Mouse (Mus musculus) R1 (cell line): Measurements from ENCODE around the gene Nfatc3.
A peak's percentile ranks its signal among the peaks of the same experiment; 100 is the strongest.

Experiments
- DNase-seq: peaks from one replicate; pipeline ENCODE4 v3.0.0-alpha.2; 2018; ENCODE audit warnings: low read depth, low spot score

The Nfatc3 gene

GRCm38 (mm10) chr8:106146014-106146413 is 87.4 kb downstream of the Nfatc3 start:
- no peak for DNase-seq

DNA sequence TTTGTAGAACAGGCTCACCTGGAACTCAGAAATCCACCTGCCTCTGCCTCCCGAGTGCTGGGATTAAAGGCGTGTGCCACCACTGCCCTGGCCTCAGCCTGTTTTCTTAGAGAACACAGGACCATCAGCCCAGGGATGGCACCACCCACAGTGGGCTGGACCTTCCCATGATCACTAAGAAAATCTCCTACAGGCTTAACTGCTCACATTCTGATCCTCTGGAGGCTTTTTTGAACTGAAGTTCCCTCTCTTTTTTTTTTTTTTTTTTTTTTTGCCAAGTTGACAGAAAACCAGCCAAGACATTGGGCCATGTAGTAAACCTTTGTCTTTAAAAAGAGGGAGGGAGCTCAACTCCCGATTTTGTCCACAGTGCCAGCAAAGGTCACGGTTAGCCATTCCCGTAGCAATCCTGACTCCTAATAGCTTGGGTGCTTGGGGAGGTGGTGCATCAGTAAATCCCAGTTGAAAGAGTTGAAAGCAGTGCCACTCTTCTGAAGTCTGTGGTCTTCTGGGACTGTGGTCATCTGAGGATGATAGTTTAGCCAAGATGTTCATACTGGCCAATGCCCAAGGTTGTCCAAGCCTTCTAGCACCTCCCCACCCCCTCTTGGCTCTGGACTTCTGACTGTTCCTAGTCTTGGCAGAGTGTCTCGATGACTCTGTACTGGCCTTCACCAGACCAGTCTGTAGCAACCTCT is 89.4 kb downstream of the Nfatc3 start:
- no peak for DNase-seq

- DNase-seq = no peak
These were observed 90.4 kb downstream of the Nfatc3 start for GRCm38 (mm10) chr8:106149025-106149424.

GRCm38 (mm10) chr8:106149801-106150652 is 91.4 kb downstream of the Nfatc3 start, which contains the start of gene Pla2g15:
Gene Pla2g15 (plus strand): TSS chr8:106150399.
- peak; percentile 96 for DNase-seq

DNA sequence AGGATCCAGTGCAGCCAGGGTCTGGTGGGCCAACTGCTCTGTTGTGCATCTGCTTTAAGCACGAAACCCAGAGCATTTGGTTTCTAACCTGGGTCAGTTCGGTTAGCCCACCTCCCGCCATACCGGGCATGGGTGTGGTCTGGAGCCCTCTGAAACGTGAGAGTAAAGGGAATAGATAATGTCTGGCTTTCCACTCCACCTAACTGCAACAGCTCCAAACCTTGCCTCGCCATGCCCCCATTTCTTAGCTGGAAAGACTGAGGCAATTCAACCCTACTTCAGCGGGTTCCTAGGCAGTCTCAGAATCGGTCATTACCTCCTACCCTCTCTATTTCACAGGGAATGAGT is 92.0 kb downstream of the Nfatc3 start:
- DNase-seq = no peak

DNA sequence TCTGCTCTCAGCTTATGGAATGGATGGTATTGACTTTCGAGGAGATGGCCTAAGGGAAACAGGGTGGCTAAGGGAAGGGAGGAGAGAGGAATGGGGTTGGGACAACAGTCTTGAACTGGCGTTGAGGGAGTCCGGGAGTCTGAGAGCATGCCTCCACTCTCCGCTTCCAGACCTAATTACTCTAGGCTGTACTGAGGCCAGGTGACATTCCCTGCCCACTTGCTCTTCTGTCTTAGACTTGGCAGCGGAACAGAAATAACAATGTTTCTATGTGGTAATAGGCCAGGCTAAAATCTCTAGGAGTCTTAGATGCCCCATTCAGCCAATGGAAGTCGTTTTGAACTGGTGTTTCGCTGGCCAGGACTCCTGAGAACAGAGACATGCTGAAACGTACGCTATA is 92.4 kb downstream of the Nfatc3 start:
- DNase-seq = no peak

GRCm38 (mm10) chr8:106152876-106153275 is 94.2 kb downstream of the Nfatc3 start:
- DNase-seq = no peak

GRCm38 (mm10) chr8:106157419-106157818 is 98.8 kb downstream of the Nfatc3 start:
- no peak for DNase-seq

DNA sequence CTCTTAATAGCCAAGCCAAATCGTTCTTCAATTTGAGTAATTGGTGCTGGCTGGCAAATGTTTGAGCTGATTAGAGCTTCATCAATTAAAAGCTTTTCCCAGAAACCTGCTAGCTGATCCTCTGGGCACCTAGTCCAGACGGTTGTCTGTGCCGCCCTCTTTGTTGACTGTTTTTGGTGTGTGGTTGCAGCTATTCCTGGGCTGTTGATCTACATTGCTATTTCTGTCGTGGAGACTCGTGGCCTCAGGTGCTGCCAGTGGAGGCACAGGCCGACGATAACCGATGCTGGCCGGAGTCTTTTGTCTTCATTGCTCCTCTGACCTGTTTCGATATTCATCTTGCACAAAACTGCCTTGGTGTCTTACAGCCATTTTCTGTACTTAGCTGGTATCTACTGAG is 99.7 kb downstream of the Nfatc3 start:
- no peak for DNase-seq

DNA sequence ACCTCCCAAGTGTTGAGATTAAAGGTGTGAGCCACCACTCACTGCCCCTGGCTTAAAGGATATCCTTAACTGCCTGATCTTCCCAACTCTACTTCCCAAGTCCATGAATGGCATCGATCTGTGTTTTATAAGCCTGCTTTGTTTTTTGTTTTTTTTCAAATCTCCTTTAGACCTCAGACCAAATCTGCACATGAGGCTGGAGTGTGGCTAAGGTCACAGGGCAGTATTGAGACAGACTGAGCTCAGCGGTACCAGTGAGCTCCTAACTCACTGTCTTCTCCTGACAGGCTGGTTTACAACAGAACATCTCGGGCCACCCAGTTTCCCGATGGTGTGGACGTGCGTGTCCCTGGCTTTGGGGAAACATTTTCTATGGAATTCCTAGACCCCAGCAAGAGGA is 101.2 kb downstream of the Nfatc3 start:
- no peak for DNase-seq

- DNase-seq = no peak
These were observed 104.6 kb downstream of the Nfatc3 start for GRCm38 (mm10) chr8:106163251-106163650.

DNA sequence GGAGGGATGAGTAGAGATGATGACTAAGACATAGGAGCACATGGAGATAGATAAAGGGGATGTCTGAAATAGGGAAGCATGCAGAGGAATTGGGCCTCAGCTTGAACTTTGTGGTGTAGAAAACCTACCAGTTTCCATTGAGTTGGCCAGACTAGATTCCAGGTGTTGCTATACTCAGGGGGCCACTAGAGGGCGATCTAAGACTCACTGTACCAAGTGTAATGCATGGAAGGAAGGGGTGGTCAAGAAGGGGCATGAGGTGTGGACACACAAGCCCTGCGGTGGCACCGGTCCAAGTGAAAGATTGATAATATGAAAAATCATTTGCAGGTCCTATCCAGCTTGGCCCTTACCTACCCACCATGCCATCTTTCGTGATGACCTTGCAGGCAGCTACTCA is 106.8 kb downstream of the Nfatc3 start:
- DNase-seq = peak; percentile 73

DNA sequence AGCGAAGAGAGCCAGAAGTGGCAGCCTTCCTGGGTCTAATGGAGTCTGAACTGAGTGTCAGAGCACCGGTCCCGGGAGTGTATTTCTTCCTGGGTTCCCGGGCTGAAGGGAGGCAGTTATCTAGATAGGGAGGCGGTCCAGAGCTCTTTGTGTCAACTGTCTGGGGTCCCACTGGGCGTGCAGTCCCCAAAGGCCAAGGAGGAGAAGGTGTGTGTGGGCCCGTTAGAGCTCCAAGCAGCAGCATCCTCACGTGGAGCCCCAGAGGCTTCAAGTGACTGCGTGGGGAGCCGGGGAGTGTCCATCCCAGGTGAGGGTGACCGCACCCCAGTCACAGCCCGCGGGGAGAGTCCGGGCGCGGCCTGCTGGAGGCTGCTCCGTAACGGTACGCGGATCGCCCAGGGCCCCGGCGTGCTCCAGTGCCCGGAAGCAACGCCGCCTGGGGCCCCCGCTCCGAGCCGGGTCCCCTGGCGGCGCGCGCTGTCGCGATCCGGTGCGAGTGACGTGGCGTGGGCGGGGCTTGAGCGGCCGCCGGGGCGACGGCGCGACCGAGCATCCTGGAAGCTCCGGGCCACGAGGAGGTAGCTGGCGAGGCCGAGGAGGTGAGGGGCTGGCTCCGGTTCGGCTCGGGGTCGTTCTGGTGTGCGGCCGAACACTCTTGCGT is 109.8 kb downstream of the Nfatc3 start, which contains the start of gene Slc7a6:
Gene Slc7a6, plus strand, starts transcription at position 502 of the 661 bp plus-strand sequence.
- DNase-seq = peak; percentile 60

GRCm38 (mm10) chr8:106169017-106169933 is 110.6 kb downstream of the Nfatc3 start:
- peak; percentile 58 for DNase-seq

- peak; percentile 27 for DNase-seq
These were observed 111.4 kb downstream of the Nfatc3 start for GRCm38 (mm10) chr8:106169934-106170480.

GRCm38 (mm10) chr8:106173566-106173965 is 114.9 kb downstream of the Nfatc3 start:
- no peak for DNase-seq

DNA sequence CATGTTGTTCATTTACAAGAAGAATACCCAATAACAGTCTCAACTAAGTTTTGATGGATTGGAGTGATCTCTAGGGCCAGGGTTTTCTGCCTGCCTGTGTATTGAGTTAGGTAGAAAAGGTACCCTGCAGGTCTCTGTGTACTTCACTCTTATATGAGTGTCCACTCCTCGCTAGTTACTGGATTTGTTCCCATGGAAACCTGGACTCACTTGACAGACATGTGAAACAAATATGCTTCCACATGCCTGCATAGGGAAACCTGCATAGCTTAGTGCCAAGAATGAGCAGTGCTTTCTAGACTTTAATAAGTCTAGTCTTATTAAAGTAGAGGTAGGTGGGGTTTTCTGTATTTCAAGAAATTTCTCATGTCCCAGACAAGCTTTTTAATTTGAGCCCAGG is 118.3 kb downstream of the Nfatc3 start:
- no peak for DNase-seq

DNA sequence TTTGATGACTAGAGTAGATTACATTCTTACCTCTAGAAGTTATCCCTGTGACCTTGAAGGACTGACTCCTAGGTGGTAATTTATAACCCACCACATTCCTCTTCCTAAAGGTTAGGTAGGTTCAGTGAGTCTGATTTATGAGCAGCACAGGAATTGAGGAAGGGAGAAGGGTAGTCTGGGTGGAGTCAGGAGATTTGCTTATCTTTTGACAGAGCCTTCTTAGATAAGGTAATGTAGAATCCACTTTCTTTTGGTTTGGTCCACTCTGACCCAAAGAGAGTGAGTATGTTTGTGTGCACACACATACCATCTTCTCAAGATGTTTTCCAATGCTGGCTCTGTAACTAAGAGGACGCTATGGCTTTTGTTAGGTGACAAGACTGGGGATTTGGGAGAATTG is 119.0 kb downstream of the Nfatc3 start:
- no peak for DNase-seq

DNA sequence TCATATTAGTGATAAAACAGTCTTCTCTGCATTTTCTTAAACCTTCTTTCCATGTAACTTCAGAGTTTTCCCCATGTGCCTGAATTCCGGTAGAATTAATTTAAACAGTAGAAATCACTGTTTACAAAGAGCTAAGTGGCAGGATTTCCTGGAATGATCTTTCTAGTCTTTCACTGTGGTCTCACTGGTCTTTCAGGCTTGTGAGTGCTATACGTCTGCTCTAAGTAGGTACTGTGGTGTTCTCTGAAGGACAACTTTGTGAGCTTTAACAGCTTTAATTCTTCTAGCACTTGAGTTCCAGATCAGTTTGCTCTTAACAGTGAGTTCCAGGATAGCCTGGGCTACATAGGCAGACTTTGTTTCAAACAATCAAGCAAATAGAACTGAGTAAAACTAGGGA is 119.8 kb downstream of the Nfatc3 start:
- DNase-seq = no peak
